Mouse (Mus musculus): ENCODE results near the gene Pgpep1. TPM values are rescaled to one million over a fixed set of nuclear protein-coding genes. Genes with fewer than 3 reads are reported as not detected.
A peak's percentile ranks its signal among the peaks of the same experiment; 100 is the strongest.

The Pgpep1 gene
- total and polyA plus RNA-seq, 2 experiments, result 42.6 to 91.3 TPM

- H3K79me2 ChIP-seq (ENCODE audit: control insufficient read depth, insufficient read depth, low read length), result peaks cover 2% of the 10 kb centered on the region; the same call in 1 of the 2 replicates
- no peak for DNase-seq (ENCODE audit: extremely low read depth, low read depth, low spot score)
- peak overlapping the region; percentile 93 for H3K4me3 ChIP-seq (ENCODE audit: insufficient read depth, low read depth, low read length)
- H3K36me3 ChIP-seq (ENCODE audit: control insufficient read depth, insufficient read depth, low read length), result no peaks in the 10 kb centered on the region
- TF ChIP-seq CTCF (IDR thresholded peaks at IDR 0.05; ENCODE audit: low read depth, low read length) (no peak), POLR2A (IDR thresholded peaks at IDR 0.05; ENCODE audit: extremely low read depth, insufficient read depth, low read length) (no peak)
- peaks cover 4% of the 10 kb centered on the region; the same call in 1 of the 2 replicates for H3K4me1 ChIP-seq (ENCODE audit: control insufficient read depth, insufficient read depth, low read length)
- WGBS, result 3% methylated on average over 84 of the region's 84 CpGs
- peaks cover 3% of the 10 kb centered on the region; the same call in 1 of the 2 replicates for H3K27me3 ChIP-seq (ENCODE audit: control insufficient read depth, insufficient read depth, low read length)
- peak overlapping the region; percentile 98 for H3K9ac ChIP-seq (ENCODE audit: low read depth, low read length)
- H3K27ac ChIP-seq (replicated peaks; ENCODE audit: insufficient read depth, low read depth, low read length), result peak overlapping the region; percentile 52
Observed at GRCm38 (mm10) chr8:70607898-70608748, 52.1 kb downstream of the Pgpep1 start.

- TF ChIP-seq POLR2A (IDR thresholded peaks at IDR 0.05; ENCODE audit: extremely low read depth, insufficient read depth, low read length) (no peak), CTCF (IDR thresholded peaks at IDR 0.05; ENCODE audit: low read depth, low read length) (no peak)
- 34% methylated on average over 6 of the region's 6 CpGs for WGBS
- Histone ChIP-seq H3K4me3 (ENCODE audit: insufficient read depth, low read depth, low read length) (peak overlapping the region; percentile 93), H3K27ac (replicated peaks; ENCODE audit: insufficient read depth, low read depth, low read length) (no peak overlapping the region), H3K9ac (ENCODE audit: low read depth, low read length) (peak overlapping the region; percentile 98), H3K79me2 (ENCODE audit: control insufficient read depth, insufficient read depth, low read length) (peaks cover 2% of the 10 kb centered on the region; the same call in 1 of the 2 replicates), H3K4me1 (ENCODE audit: control insufficient read depth, insufficient read depth, low read length) (peaks cover 4% of the 10 kb centered on the region; the same call in 1 of the 2 replicates), H3K36me3 (ENCODE audit: control insufficient read depth, insufficient read depth, low read length) (no peaks in the 10 kb centered on the region), H3K27me3 (ENCODE audit: control insufficient read depth, insufficient read depth, low read length) (peaks cover 3% of the 10 kb centered on the region; the same call in 1 of the 2 replicates)
- no peak for DNase-seq (ENCODE audit: extremely low read depth, low read depth, low spot score)
Observed at GRCm38 (mm10) chr8:70607603-70607897, 52.6 kb downstream of the Pgpep1 start.

- Histone ChIP-seq H3K27me3 (ENCODE audit: control insufficient read depth, insufficient read depth, low read length) (peaks cover 3% of the 10 kb centered on the region; the same call in 1 of the 2 replicates), H3K79me2 (ENCODE audit: control insufficient read depth, insufficient read depth, low read length) (peaks cover 2% of the 10 kb centered on the region; the same call in 1 of the 2 replicates), H3K4me1 (ENCODE audit: control insufficient read depth, insufficient read depth, low read length) (peaks cover 4% of the 10 kb centered on the region; the same call in 1 of the 2 replicates), H3K4me3 (ENCODE audit: insufficient read depth, low read depth, low read length) (peak overlapping the region; percentile 93; the same call in 1 of the 2 replicates), H3K36me3 (ENCODE audit: control insufficient read depth, insufficient read depth, low read length) (no peaks in the 10 kb centered on the region), H3K27ac (replicated peaks; ENCODE audit: insufficient read depth, low read depth, low read length) (no peak overlapping the region), H3K9ac (ENCODE audit: low read depth, low read length) (no peak overlapping the region)
- WGBS, result 75% methylated on average over 18 of the region's 18 CpGs
- TF ChIP-seq POLR2A (IDR thresholded peaks at IDR 0.05; ENCODE audit: extremely low read depth, insufficient read depth, low read length) (no peak), CTCF (IDR thresholded peaks at IDR 0.05; ENCODE audit: low read depth, low read length) (no peak)
- no peak for DNase-seq (ENCODE audit: extremely low read depth, low read depth, low spot score)
Observed at GRCm38 (mm10) chr8:70606780-70607602, 53.2 kb downstream of the Pgpep1 start.

GRCm38 (mm10) chr8:70605871-70606779 is 54.1 kb downstream of the Pgpep1 start:
- H3K27ac ChIP-seq (replicated peaks; ENCODE audit: insufficient read depth, low read depth, low read length), result no peak overlapping the region
- WGBS, result 90% methylated on average over 9 of the region's 9 CpGs
- H3K9ac ChIP-seq (ENCODE audit: low read depth, low read length), result no peak overlapping the region
- peaks cover 3% of the 10 kb centered on the region; the same call in 1 of the 2 replicates for H3K27me3 ChIP-seq (ENCODE audit: control insufficient read depth, insufficient read depth, low read length)
- no peak for DNase-seq (ENCODE audit: extremely low read depth, low read depth, low spot score)
- peaks cover 4% of the 10 kb centered on the region; the same call in 1 of the 2 replicates for H3K4me1 ChIP-seq (ENCODE audit: control insufficient read depth, insufficient read depth, low read length)
- no peak for TF ChIP-seq CTCF (IDR thresholded peaks at IDR 0.05; ENCODE audit: low read depth, low read length)
- no peak for TF ChIP-seq POLR2A (IDR thresholded peaks at IDR 0.05; ENCODE audit: extremely low read depth, insufficient read depth, low read length)
- H3K4me3 ChIP-seq (ENCODE audit: insufficient read depth, low read depth, low read length), result no peak overlapping the region
- H3K36me3 ChIP-seq (ENCODE audit: control insufficient read depth, insufficient read depth, low read length), result no peaks in the 10 kb centered on the region
- H3K79me2 ChIP-seq (ENCODE audit: control insufficient read depth, insufficient read depth, low read length), result peaks cover 2% of the 10 kb centered on the region; the same call in 1 of the 2 replicates

GRCm38 (mm10) chr8:70604558-70604957 is 55.6 kb downstream of the Pgpep1 start:
- no peaks in the 10 kb centered on the region for H3K36me3 ChIP-seq (ENCODE audit: control insufficient read depth, insufficient read depth, low read length)
- no peak for TF ChIP-seq CTCF (IDR thresholded peaks at IDR 0.05; ENCODE audit: low read depth, low read length)
- no peak for TF ChIP-seq POLR2A (IDR thresholded peaks at IDR 0.05; ENCODE audit: extremely low read depth, insufficient read depth, low read length)
- DNase-seq (ENCODE audit: extremely low read depth, low read depth, low spot score), result no peak
- H3K27ac ChIP-seq (replicated peaks; ENCODE audit: insufficient read depth, low read depth, low read length), result no peak overlapping the region
- H3K27me3 ChIP-seq (ENCODE audit: control insufficient read depth, insufficient read depth, low read length), result peaks cover 3% of the 10 kb centered on the region; the same call in 1 of the 2 replicates
- peaks cover 2% of the 10 kb centered on the region; the same call in 1 of the 2 replicates for H3K79me2 ChIP-seq (ENCODE audit: control insufficient read depth, insufficient read depth, low read length)
- H3K4me1 ChIP-seq (ENCODE audit: control insufficient read depth, insufficient read depth, low read length), result peaks cover 2% of the 10 kb centered on the region; the same call in 1 of the 2 replicates
- H3K4me3 ChIP-seq (ENCODE audit: insufficient read depth, low read depth, low read length), result no peak overlapping the region
- 91% methylated on average over 7 of the region's 7 CpGs for WGBS
- no peak overlapping the region for H3K9ac ChIP-seq (ENCODE audit: low read depth, low read length)
